Mouse (Mus musculus) E14TG2a.4 (cell line): Measurements from ENCODE around the gene Mak.
"Not testable (repeated sequence)": the region's sequence is repeated elsewhere in the genome, so short reads cannot be mapped to it uniquely, and the experiment has no call there.

Experiments
- H3K27me3 ChIP-seq: 2 replicates; pipeline ENCODE4 v1.6.1; 2014; ENCODE audit warnings: low read length, control low read depth; ENCODE audit not compliant: insufficient read depth
- H3K36me3 ChIP-seq: 2 replicates; pipeline ENCODE4 v1.6.1; 2014; ENCODE audit warnings: low read length, control low read depth; ENCODE audit not compliant: insufficient read depth
- H3K4me1 ChIP-seq: replicated peaks from 2 replicates; pipeline ENCODE4 v1.6.1; 2014; ENCODE audit warnings: low read depth, low read length, control low read depth
- H3K4me3 ChIP-seq: replicated peaks from 2 replicates; pipeline ENCODE4 v1.5.1; 2014; ENCODE audit warnings: mild to moderate bottlenecking, low read length
- H3K9me3 ChIP-seq: 2 replicates; pipeline ENCODE4 v1.6.1; 2014; ENCODE audit warnings: low read length, control low read depth
- CTCF ChIP-seq: conservative IDR thresholded peaks from 2 replicates; pipeline ENCODE4 v1.5.1; 2014; ENCODE audit warnings: low read length
- NANOG ChIP-seq: IDR thresholded peaks from 2 replicates; pipeline ENCODE4 v1.6.1; 2014; ENCODE audit warnings: borderline replicate concordance, low read length, mixed read lengths
- POU5F1 ChIP-seq: IDR thresholded peaks from 2 replicates; pipeline ENCODE4 v1.6.1; 2014; ENCODE audit warnings: low read length, borderline replicate concordance

Gene Mak

GRCm38 (mm10) chr13:41015829-41016634, 63.5 kb downstream of the Mak start, which contains the start of gene Tmem14c:
TSS of gene Tmem14c (plus strand) at chr13:41016292.
- no peak for TF ChIP-seq NANOG
- no peak for TF ChIP-seq CTCF
- TF ChIP-seq POU5F1: no peak
- H3K4me3 ChIP-seq: peak within 1 kb of the TSS; percentile 87
- H3K4me1 ChIP-seq: peaks cover 50% of the 10 kb centered on the region
- H3K9me3 ChIP-seq: no peaks in the 10 kb centered on the region
- H3K36me3 ChIP-seq: peaks cover 85% of the 10 kb centered on the region
- no peaks in the 10 kb centered on the region for H3K27me3 ChIP-seq

- no peaks in the 10 kb centered on the region for H3K27me3 ChIP-seq
- TF ChIP-seq NANOG (no peak), CTCF (0 out of 2 replicates have a peak, but pooled peaks have one; percentile 4), POU5F1 (no peak)
- no peak overlapping the region for H3K4me3 ChIP-seq
- peaks cover 20% of the 10 kb centered on the region for H3K4me1 ChIP-seq
- H3K36me3 ChIP-seq: peaks cover 100% of the 10 kb centered on the region
- H3K9me3 ChIP-seq: no peaks in the 10 kb centered on the region
These were observed 70.6 kb downstream of the Mak start for GRCm38 (mm10) chr13:41008946-41009345.

DNA sequence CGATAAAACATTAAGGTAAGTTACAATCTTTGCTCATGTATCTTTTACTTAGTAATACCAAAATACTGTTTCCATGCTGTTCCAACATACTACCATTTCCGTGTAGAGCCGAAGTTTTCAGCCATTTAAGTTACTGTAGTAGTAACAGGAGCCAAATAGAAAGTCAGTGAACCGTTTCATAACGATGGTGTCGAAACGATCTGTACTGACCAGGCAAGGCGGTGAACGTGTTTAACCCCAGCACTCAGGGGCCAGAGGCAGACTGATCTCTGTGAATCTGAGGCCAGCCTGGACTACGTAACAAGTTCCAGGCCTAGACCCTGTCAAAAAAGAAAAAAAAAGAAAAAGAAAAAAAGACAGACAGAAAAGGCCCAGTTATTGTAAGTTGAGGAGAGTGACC, 71.2 kb downstream of the Mak start:
- peaks cover 23% of the 10 kb centered on the region for H3K4me1 ChIP-seq
- no peak overlapping the region for H3K4me3 ChIP-seq
- H3K36me3 ChIP-seq: peaks cover 100% of the 10 kb centered on the region
- no peaks in the 10 kb centered on the region for H3K9me3 ChIP-seq
- no peaks in the 10 kb centered on the region for H3K27me3 ChIP-seq
- no peak for TF ChIP-seq POU5F1
- no peak for TF ChIP-seq NANOG
- no peak for TF ChIP-seq CTCF

- TF ChIP-seq POU5F1 (no peak), CTCF (no peak), NANOG (no peak)
- H3K36me3 ChIP-seq: peaks cover 89% of the 10 kb centered on the region
- H3K27me3 ChIP-seq: no peaks in the 10 kb centered on the region
- no peaks in the 10 kb centered on the region for H3K9me3 ChIP-seq
- H3K4me1 ChIP-seq: peaks cover 33% of the 10 kb centered on the region
- H3K4me3 ChIP-seq: no peak overlapping the region
These were observed 73.3 kb downstream of the Mak start for GRCm38 (mm10) chr13:41006244-41006643.

GRCm38 (mm10) chr13:41002001-41002400, 77.5 kb downstream of the Mak start:
- no peak for TF ChIP-seq CTCF
- TF ChIP-seq NANOG: no peak
- TF ChIP-seq POU5F1: no peak
- Histone ChIP-seq H3K9me3 (no peaks in the 10 kb centered on the region), H3K27me3 (no peaks in the 10 kb centered on the region), H3K4me3 (peak overlapping the region; percentile 100), H3K36me3 (peaks cover 46% of the 10 kb centered on the region), H3K4me1 (peaks cover 44% of the 10 kb centered on the region)

GRCm38 (mm10) chr13:41000926-41001639, 78.4 kb downstream of the Mak start, which contains the start of gene Pak1ip1:
TSS of gene Pak1ip1 (plus strand) at chr13:41001023.
- Histone ChIP-seq H3K27me3 (no peaks in the 10 kb centered on the region), H3K4me3 (peak within 1 kb of the TSS; percentile 100)
- TF ChIP-seq POU5F1 (no peak), NANOG (no peak), CTCF (no peak)

GRCm38 (mm10) chr13:41000140-41000925, 79.2 kb downstream of the Mak start:
- no peaks in the 10 kb centered on the region for H3K9me3 ChIP-seq
- TF ChIP-seq CTCF: peak; percentile 37
- TF ChIP-seq POU5F1: no peak
- no peak for TF ChIP-seq NANOG
- H3K27me3 ChIP-seq: no peaks in the 10 kb centered on the region
- H3K4me3 ChIP-seq: peak overlapping the region; percentile 100
- peaks cover 30% of the 10 kb centered on the region for H3K36me3 ChIP-seq
- peaks cover 48% of the 10 kb centered on the region for H3K4me1 ChIP-seq

More at GRCm38 (mm10) chr13:41000926-41001639, 78.4 kb downstream of the Mak start, which contains the start of gene Pak1ip1:
- H3K36me3 ChIP-seq: peaks cover 37% of the 10 kb centered on the region
- H3K9me3 ChIP-seq: no peaks in the 10 kb centered on the region
- H3K4me1 ChIP-seq: peaks cover 45% of the 10 kb centered on the region

GRCm38 (mm10) chr13:40998537-40998936, 81.0 kb downstream of the Mak start:
- H3K4me3 ChIP-seq, H3K27me3 ChIP-seq, H3K9me3 ChIP-seq: not testable (repeated sequence)
- peaks cover 52% of the 10 kb centered on the region for H3K4me1 ChIP-seq
- H3K36me3 ChIP-seq: peaks cover 12% of the 10 kb centered on the region
